Mouse (Mus musculus) liver, embryonic 12.5 days (tissue): Measurements from ENCODE around the gene Fbxl8. TPM values are rescaled to one million over a fixed set of nuclear protein-coding genes. Genes with fewer than 3 reads are reported as not detected.

Experiments
- ATAC-seq: fragments of 200-750 bp; cut with Nextera tagmentation; 2 replicates; pipeline ENCODE4 v1.8.0; 2017; ENCODE audit warnings: moderate number of reproducible peaks, mild to moderate bottlenecking, moderate library complexity
- H3K27ac ChIP-seq: fragments of 300-500 bp; sonication (generic); 2 replicates; pipeline ENCODE4 v1.5.1; 2016; ENCODE audit warnings: mild to moderate bottlenecking
- H3K27me3 ChIP-seq: fragments of 300-500 bp; sonication (generic); replicated peaks from 2 replicates; pipeline ENCODE4 v1.6.1; 2016; ENCODE audit warnings: mild to moderate bottlenecking, moderate library complexity
- H3K36me3 ChIP-seq: fragments of 300-500 bp; sonication (generic); 2 replicates; pipeline ENCODE4 v1.6.1; 2016; ENCODE audit warnings: mild to moderate bottlenecking, moderate library complexity
- H3K4me1 ChIP-seq: fragments of 300-500 bp; sonication (generic); 2 replicates; pipeline ENCODE4 v1.6.1; 2016
- H3K4me2 ChIP-seq: fragments of 300-500 bp; sonication (generic); 2 replicates; pipeline ENCODE4 v1.6.1; 2016; ENCODE audit warnings: mild to moderate bottlenecking, moderate library complexity
- H3K4me3 ChIP-seq: fragments of 300-500 bp; sonication (generic); 2 replicates; pipeline ENCODE4 v1.5.1; 2016; ENCODE audit warnings: mild to moderate bottlenecking, moderate library complexity
- H3K9ac ChIP-seq: fragments of 300-500 bp; sonication (generic); 2 replicates; pipeline ENCODE4 v1.6.1; 2016; ENCODE audit warnings: mild to moderate bottlenecking, moderate library complexity
- H3K9me3 ChIP-seq: fragments of 300-500 bp; sonication (generic); replicated peaks from 2 replicates; pipeline ENCODE4 v1.6.1; 2016; ENCODE audit warnings: mild to moderate bottlenecking, moderate library complexity
- WGBS: fragments of 180-500 bp; shearing (Covaris S2); methylation state at CpG from one replicate; pipeline ENCODE4 v1.1.7; 2016; ENCODE audit not compliant: insufficient replicate concordance; 5-methylcytosine and 5-hydroxymethylcytosine counted together
- polyA plus RNA-seq: library from polyadenylated mRNA; unstranded; fragments of >200 nt; fragmentation: Nextera tagmentation; extraction: Ambion mirVana; gene quantifications from 2 replicates; pipeline ENCODE4 v1.2.1, GENCODE M21; 2016

The Fbxl8 gene
- polyA plus RNA-seq, 1 experiment from 2014 or later: 1.2 TPM

DNA sequence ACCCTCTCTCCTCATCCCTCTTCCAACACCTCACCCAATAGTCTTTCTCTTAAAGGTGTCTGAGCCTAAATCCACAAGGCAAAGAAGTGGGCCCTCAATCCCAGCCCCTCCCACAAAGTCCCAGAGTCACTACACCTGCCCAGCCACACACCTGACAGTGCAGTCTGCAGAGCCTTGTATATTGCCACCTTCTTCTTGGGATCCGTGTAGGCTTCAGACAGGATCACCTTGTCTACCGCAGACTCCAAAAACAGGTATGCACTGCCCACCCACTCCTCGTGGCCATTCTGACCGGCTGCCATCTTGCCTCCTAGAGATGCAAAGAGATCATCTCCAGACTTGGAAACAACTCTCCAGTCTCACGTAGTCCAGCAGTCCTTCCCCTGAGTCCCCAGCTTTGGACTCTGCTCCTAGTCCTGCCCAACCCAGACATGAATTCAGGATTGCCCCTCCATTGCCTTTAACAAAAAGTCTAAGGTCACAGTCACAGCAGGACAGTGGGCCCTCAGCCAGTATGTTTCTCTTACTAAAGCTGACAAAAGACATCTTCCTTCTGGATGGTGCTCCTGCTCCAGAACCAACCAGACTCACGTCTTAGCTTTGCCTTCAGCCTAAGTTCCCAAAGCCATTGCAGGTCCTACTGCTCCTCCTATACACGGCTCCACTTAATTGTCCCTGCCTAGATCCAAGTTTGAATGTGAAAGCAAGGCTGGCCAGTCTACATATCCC lies 3.9 kb upstream of the Fbxl8 start:
- Histone ChIP-seq H3K4me2 (peak overlapping the region; percentile 79; the same call in 1 of the 2 replicates), H3K4me3 (no peak overlapping the region), H3K4me1 (peaks cover 55% of the 10 kb centered on the region), H3K9ac (no peak overlapping the region), H3K27me3 (peaks cover 80% of the 10 kb centered on the region), H3K36me3 (no peaks in the 10 kb centered on the region), H3K27ac (no peak overlapping the region), H3K9me3 (no peaks in the 10 kb centered on the region)
- 71% methylated on average over 7 of the region's 7 CpGs for WGBS
- ATAC-seq: no peak

GRCm38 (mm10) chr8:105261326-105261980 lies 3.0 kb upstream of the Fbxl8 start:
- no peaks in the 10 kb centered on the region for H3K36me3 ChIP-seq
- H3K9ac ChIP-seq: no peak overlapping the region
- peaks cover 80% of the 10 kb centered on the region for H3K27me3 ChIP-seq
- peaks cover 50% of the 10 kb centered on the region for H3K4me1 ChIP-seq
- no peak overlapping the region for H3K4me2 ChIP-seq
- H3K9me3 ChIP-seq: 0 out of 2 replicates have a peak, but pooled peaks cover 2% of the 10 kb centered on the region
- H3K4me3 ChIP-seq: no peak overlapping the region
- ATAC-seq: no peak
- H3K27ac ChIP-seq: no peak overlapping the region
- 59% methylated on average over 12 of the region's 12 CpGs for WGBS

DNA sequence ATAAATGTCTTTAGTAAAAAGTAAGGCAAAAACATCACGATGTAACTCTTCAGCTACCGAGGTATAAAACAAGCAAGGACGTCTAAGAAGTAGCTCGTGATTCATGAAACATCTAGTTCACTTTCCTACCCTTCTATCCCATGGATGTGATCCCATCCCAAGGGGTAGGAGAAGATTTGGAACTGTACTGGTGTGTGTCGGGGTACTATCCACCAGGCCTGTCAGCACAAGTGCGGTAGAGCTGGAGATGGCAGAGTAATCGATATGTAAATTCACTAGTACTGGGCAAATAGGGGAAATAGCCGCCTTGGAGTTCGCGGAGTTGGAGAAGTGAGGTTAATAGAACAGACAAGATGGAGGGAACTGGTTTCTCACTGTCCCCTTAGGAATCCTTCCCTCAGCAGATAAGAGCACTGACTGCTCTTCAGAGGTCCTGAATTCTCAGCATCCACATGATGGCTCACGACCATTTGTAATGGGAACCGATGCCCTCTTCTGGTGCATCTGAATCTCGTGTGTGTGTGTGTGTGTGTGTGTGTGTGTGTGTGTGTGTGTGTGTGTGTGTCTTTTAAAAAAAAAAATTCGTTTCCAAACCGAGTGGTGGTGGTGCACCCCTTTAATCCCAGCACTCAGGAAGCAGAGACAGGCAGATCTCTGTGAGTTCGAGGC lies 1.1 kb upstream of the Fbxl8 start:
- Histone ChIP-seq H3K4me2 (peak overlapping the region; percentile 95), H3K36me3 (no peaks in the 10 kb centered on the region), H3K9ac (peak overlapping the region; percentile 86), H3K9me3 (0 out of 2 replicates have a peak, but pooled peaks cover 3% of the 10 kb centered on the region), H3K27ac (no peak overlapping the region), H3K4me1 (peaks cover 55% of the 10 kb centered on the region), H3K27me3 (peaks cover 85% of the 10 kb centered on the region), H3K4me3 (peak overlapping the region; percentile 76)
- 39% methylated on average over 16 of the region's 16 CpGs for WGBS
- no peak for ATAC-seq

DNA sequence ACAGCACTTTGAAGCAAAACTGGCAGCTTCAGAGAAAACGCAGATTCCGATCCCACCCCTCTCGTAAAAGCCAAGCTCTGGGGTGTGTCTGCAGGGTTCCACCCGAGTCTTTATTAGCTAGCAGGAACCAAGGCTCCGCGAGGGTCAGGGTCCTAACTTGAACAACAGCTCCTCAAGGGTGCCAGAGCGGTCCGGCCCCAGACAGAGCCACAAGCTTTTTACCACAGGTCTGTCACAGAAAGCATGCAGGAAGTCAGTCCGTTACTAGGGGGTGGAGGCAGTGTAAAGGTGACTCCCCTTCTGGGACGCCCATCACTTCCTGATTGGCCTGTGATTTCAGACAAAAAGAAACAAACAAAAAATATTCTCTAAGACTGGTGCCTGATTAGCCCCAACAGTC lies 680 bp downstream of the Fbxl8 start:
- Histone ChIP-seq H3K36me3 (no peaks in the 10 kb centered on the region), H3K4me1 (peaks cover 57% of the 10 kb centered on the region), H3K9me3 (0 out of 2 replicates have a peak, but pooled peaks cover 3% of the 10 kb centered on the region), H3K4me2 (peak overlapping the region; percentile 95), H3K27ac (no peak overlapping the region), H3K4me3 (peak overlapping the region; percentile 76), H3K9ac (peak overlapping the region; percentile 86), H3K27me3 (peaks cover 85% of the 10 kb centered on the region)
- WGBS: 9% methylated on average over 10 of the region's 10 CpGs
- no peak for ATAC-seq

DNA sequence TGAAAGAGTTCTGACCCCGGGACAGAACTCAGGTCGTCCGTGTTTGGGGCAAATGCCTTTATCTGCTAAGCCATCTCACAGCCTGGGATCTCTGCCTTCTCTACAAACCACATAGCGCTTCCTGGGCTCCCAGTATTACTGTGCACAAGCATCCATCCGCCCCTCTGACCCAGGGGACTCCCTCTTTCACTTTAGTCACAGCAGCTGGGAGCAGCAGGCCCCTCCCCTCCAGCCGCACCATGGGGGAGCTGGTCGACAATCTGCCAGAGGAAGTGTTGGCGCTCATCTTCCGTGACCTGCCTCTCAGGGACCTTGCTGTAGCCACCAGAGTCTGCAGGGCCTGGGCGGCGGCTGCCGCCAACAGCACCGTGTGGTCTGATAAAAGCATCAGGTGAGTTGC lies 2.3 kb downstream of the Fbxl8 start:
- 19% methylated on average over 13 of the region's 13 CpGs for WGBS
- H3K27me3 ChIP-seq: peaks cover 85% of the 10 kb centered on the region

DNA sequence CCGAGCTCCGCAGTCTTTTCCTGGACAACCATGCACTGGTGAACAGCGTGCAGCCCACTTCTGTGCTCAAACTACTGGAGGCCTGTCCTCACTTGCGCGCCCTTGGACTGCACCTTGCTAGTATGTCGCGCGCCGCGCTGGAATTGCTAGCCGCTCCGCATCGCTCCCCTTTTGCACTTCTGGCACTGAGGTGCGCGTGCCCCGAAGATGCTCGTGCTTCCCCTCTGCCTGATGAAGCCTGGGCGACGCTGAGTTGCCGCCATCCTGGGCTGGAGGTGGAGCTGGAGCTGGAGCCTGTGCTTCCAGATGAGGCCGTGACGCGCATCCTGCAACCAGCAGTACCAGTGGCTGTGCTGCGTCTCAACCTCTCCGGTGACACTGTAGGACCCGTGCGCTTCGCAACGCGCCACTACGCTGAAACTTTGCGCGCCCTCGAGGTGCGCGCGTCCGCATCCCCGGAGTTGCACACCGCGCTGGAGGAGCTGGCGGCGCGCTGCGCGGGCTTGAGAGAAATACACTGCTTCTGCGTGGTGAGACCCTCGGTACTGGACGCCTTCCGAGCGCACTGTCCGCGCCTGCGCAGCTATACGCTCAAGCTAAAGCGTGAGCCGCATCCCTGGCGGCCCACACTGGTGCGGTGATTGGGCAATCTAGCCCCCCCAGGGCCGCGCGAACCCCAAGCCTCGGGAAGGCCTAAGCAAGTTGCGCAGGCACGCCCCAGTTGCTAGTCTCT lies 4.1 kb downstream of the Fbxl8 start:
- H3K27me3 ChIP-seq: peaks cover 91% of the 10 kb centered on the region
- peaks cover 50% of the 10 kb centered on the region for H3K4me1 ChIP-seq
- 0 out of 2 replicates have a peak, but pooled peaks cover 3% of the 10 kb centered on the region for H3K9me3 ChIP-seq
- WGBS: 5% methylated on average over 65 of the region's 65 CpGs
- no peak for ATAC-seq
- H3K4me2 ChIP-seq: peak overlapping the region; percentile 68
- H3K27ac ChIP-seq: no peak overlapping the region
- no peak overlapping the region for H3K9ac ChIP-seq
- peak overlapping the region; percentile 47 for H3K4me3 ChIP-seq
- H3K36me3 ChIP-seq: no peaks in the 10 kb centered on the region

More for the DNA sequence above, 2.3 kb downstream of the Fbxl8 start:
- Histone ChIP-seq H3K4me1 (peaks cover 58% of the 10 kb centered on the region), H3K9me3 (0 out of 2 replicates have a peak, but pooled peaks cover 3% of the 10 kb centered on the region), H3K27ac (no peak overlapping the region), H3K36me3 (no peaks in the 10 kb centered on the region), H3K4me2 (no peak overlapping the region), H3K4me3 (no peak overlapping the region), H3K9ac (no peak overlapping the region)
- no peak for ATAC-seq

DNA sequence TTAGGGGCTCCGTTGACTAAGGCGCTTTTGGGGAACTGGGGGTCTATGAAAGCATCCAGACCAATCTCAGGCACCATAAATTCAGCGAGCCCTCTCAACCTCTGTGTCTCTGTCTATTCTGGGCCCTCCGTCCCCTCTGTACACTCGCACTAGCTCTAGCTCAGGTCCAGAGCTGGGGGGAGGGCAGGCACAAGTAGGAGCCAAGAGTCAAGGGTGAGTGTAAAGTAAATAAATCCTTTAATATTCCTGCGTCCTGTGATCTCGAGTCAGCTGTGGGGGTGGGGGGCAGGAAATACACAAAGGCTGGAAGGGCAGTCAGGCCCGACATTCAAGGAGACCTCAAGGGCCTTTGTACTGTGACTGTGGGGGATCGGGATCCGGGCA lies 4.6 kb downstream of the Fbxl8 start:
- Histone ChIP-seq H3K36me3 (no peaks in the 10 kb centered on the region), H3K4me2 (peak overlapping the region; percentile 68), H3K4me1 (peaks cover 44% of the 10 kb centered on the region), H3K9ac (no peak overlapping the region), H3K27me3 (peaks cover 91% of the 10 kb centered on the region), H3K4me3 (peak overlapping the region; percentile 47), H3K27ac (no peak overlapping the region), H3K9me3 (0 out of 2 replicates have a peak, but pooled peaks cover 3% of the 10 kb centered on the region)
- no peak for ATAC-seq
- WGBS: 5% methylated on average over 10 of the region's 10 CpGs

DNA sequence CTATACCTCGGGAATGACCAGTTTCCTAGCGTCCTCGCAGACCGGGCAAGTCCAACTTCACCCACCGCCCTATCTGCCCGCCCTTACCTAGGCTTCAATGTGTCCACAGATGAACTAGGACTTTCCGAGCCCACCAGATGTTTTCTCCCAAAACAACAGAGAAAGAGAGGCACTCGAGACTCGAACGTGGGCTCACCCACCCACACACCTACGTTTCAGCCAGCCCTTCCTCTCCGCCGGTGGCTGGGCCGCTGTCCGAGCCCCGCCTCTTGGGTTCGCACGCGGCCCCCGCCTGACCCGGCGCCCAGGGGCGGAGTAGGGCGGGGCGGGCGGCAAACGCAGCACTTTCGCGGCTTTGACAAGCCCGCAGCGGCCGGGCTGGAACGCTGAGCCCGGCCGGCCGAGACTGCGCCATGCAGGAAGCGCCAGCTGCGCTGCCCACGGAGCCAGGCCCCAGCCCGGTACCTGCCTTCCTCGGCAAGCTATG lies 5.1 kb downstream of the Fbxl8 start, which contains the start of gene Hsf4:
TSS of gene Hsf4 (plus strand) at position 341 of the 487 bp plus-strand sequence.
- H3K36me3 ChIP-seq: no peaks in the 10 kb centered on the region
- 3% methylated on average over 42 of the region's 42 CpGs for WGBS
- H3K27ac ChIP-seq: no peak within 1 kb of the TSS
- peak within 1 kb of the TSS; percentile 47 for H3K4me3 ChIP-seq
- H3K4me2 ChIP-seq: peak within 1 kb of the TSS; percentile 68
- H3K27me3 ChIP-seq: peaks cover 96% of the 10 kb centered on the region
- 0 out of 2 replicates have a peak, but pooled peaks cover 3% of the 10 kb centered on the region for H3K9me3 ChIP-seq
- no peak for ATAC-seq
- peaks cover 42% of the 10 kb centered on the region for H3K4me1 ChIP-seq
- no peak within 1 kb of the TSS for H3K9ac ChIP-seq

DNA sequence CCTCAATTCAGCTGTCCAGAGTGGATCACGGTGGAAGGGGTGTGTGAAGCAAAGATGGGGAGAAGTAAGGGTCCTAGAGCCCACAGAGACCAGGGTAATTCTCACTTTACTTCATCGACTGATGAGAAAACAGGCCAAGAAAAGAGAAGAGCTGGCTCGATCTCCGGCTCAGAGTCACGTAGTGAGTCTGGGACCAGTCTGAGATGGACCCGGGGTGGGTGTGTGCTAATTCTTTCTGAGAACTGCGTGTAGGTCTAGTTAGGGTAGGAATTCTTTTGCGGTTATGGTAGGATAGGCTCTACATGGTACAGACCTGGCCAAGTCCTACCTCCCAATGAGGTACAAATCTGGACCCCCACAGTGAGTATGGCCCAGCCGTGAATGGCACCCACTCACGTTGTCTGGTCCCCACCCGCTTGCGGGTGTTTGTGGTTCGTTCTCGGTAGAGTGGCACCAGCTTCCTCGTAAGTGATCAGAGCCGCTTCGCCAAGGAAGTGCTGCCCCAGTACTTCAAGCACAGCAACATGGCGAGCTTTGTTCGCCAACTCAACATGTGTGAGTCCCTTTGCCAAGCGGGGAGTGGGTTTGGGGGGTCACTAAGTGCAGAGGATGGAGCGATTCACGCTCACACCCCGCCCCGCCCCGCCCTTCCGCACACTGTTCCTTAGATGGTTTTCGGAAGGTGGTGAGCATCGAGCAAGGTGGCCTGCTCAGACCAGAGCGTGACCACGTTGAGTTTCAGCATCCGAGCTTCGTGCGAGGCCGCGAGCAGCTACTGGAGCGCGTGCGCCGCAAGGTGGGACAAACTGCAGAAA lies 5.9 kb downstream of the Fbxl8 start:
- Histone ChIP-seq H3K4me1 (peaks cover 34% of the 10 kb centered on the region), H3K9me3 (0 out of 2 replicates have a peak, but pooled peaks cover 3% of the 10 kb centered on the region), H3K27me3 (peaks cover 99% of the 10 kb centered on the region), H3K27ac (no peak overlapping the region), H3K9ac (no peak overlapping the region), H3K36me3 (no peaks in the 10 kb centered on the region), H3K4me3 (peak overlapping the region; percentile 47), H3K4me2 (peak overlapping the region; percentile 68)
- WGBS: 4% methylated on average over 39 of the region's 39 CpGs
- ATAC-seq: no peak

DNA sequence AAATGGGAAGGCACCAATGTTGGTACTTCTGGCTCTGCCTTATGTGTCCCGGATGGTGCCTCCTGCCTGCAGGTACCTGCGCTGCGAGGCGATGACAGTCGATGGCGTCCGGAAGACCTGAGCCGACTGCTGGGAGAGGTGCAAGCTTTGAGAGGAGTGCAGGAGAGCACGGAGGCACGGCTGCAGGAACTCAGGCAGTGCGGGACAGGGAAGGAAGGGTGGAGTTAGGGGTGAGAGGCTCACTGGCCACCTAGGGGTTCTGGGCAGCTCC lies 6.4 kb downstream of the Fbxl8 start:
- H3K4me3 ChIP-seq: no peak overlapping the region
- H3K4me1 ChIP-seq: peaks cover 35% of the 10 kb centered on the region
- no peak overlapping the region for H3K4me2 ChIP-seq
- H3K36me3 ChIP-seq: no peaks in the 10 kb centered on the region
- H3K27me3 ChIP-seq: peaks cover 99% of the 10 kb centered on the region
- ATAC-seq: no peak
- 6% methylated on average over 11 of the region's 11 CpGs for WGBS
- H3K9me3 ChIP-seq: 0 out of 2 replicates have a peak, but pooled peaks cover 3% of the 10 kb centered on the region
- H3K27ac ChIP-seq: no peak overlapping the region
- H3K9ac ChIP-seq: no peak overlapping the region

- H3K27me3 ChIP-seq: peaks cover 99% of the 10 kb centered on the region
- H3K9me3 ChIP-seq: no peaks in the 10 kb centered on the region
- no peak overlapping the region for H3K4me2 ChIP-seq
- H3K36me3 ChIP-seq: no peaks in the 10 kb centered on the region
- no peak overlapping the region for H3K9ac ChIP-seq
- WGBS: 13% methylated on average over 11 of the region's 11 CpGs
- no peak overlapping the region for H3K4me3 ChIP-seq
- peaks cover 31% of the 10 kb centered on the region for H3K4me1 ChIP-seq
- ATAC-seq: no peak
- no peak overlapping the region for H3K27ac ChIP-seq
Observed at GRCm38 (mm10) chr8:105275387-105275786, 10.9 kb downstream of the Fbxl8 start.
